23 mouse cellular contexts compared by ENCODE assay signal in genomic region chr17:63437424-63437823, GRCm38 (mm10).
A peak's percentile ranks its signal among the peaks of the same experiment; 100 is the strongest.
DNase-seq lines count a peak whose midpoint lies in the region; ATAC-seq and TF ChIP-seq lines count a peak whose summit lies in the region.
"Had no signal": no experiment of that assay in that cellular context is flagged by ENCODE, and none has a peak within 500 bp of the region (broad histone marks: within the 10 kb centered on the region; RNA-seq: fewer than 3 reads in every experiment).

No protein-coding gene starts in this region.

- no peak for DNase-seq in midbrain, embryonic 11.5 days (ENCODE audit: low spot score, missing footprints)
- DNase-seq in midbrain, embryonic 10.5 days (ENCODE audit: low spot score): no peak
- DNase-seq in midbrain, embryonic 14.5 days: no peak
- no peak for DNase-seq in liver, postnatal 0 days
- DNase-seq: adrenal gland, adult 2 months; adrenal gland, postnatal 10 days; adrenal gland, postnatal 25 days; cerebellum, adult 11 months; cerebellum, adult 18-20 months; cerebellum, adult 8-10 months; cerebellum, adult 9-11 months; cerebellum, postnatal 14 days; cerebellum, postnatal 36 days; embryo, embryonic 11 days had no signal

- 90% methylated on average over 6 of the region's 6 CpGs for WGBS in midbrain, embryonic 11.5 days
- WGBS in midbrain, embryonic 10.5 days: 91% methylated on average over 6 of the region's 6 CpGs
- WGBS in midbrain, embryonic 13.5 days: 91% methylated on average over 6 of the region's 6 CpGs
- 80% methylated on average over 6 of the region's 6 CpGs for WGBS in midbrain, embryonic 14.5 days
- 89% methylated on average over 6 of the region's 6 CpGs for WGBS in midbrain, embryonic 16.5 days
- WGBS in liver, postnatal 0 days (ENCODE audit: insufficient replicate concordance): 88% methylated on average over 6 of the region's 6 CpGs

- no peak for TF ChIP-seq EP300 in liver, postnatal 0 days (IDR thresholded peaks at IDR 0.05; ENCODE audit: low read depth)

- no peak overlapping the region for H3K9ac ChIP-seq in midbrain, embryonic 11.5 days (ENCODE audit: low read length)
- no peak overlapping the region for H3K9ac ChIP-seq in midbrain, embryonic 13.5 days (replicated peaks)
- H3K9ac ChIP-seq in midbrain, embryonic 14.5 days (replicated peaks; ENCODE audit: low read length): no peak overlapping the region
- H3K9ac ChIP-seq in midbrain, embryonic 16.5 days (ENCODE audit: low read depth, low read length): no peak overlapping the region
- H3K9ac ChIP-seq in liver, postnatal 0 days (replicated peaks): no peak overlapping the region
- H3K9ac ChIP-seq: embryonic facial prominence, embryonic 13.5 days; embryonic facial prominence, embryonic 15.5 days; forebrain, embryonic 12.5 days had no signal

- no peaks in the 10 kb centered on the region for H3K36me3 ChIP-seq in midbrain, embryonic 11.5 days (ENCODE audit: control insufficient read depth, insufficient read depth, low read length)
- no peaks in the 10 kb centered on the region for H3K36me3 ChIP-seq in midbrain, embryonic 10.5 days
- 0 out of 2 replicates have a peak, but pooled peaks cover 3% of the 10 kb centered on the region for H3K36me3 ChIP-seq in midbrain, embryonic 13.5 days
- H3K36me3 ChIP-seq in midbrain, embryonic 14.5 days (ENCODE audit: control insufficient read depth, insufficient read depth, low read length): no peaks in the 10 kb centered on the region
- H3K36me3 ChIP-seq in midbrain, embryonic 16.5 days (ENCODE audit: control insufficient read depth, insufficient read depth, low read length): no peaks in the 10 kb centered on the region
- no peaks in the 10 kb centered on the region for H3K36me3 ChIP-seq in liver, postnatal 0 days (replicated peaks; ENCODE audit: insufficient read depth, low read length)
- H3K36me3 ChIP-seq: embryonic facial prominence, embryonic 13.5 days; embryonic facial prominence, embryonic 15.5 days; forebrain, embryonic 10.5 days; forebrain, embryonic 12.5 days had no signal

- H3K4me1 ChIP-seq in midbrain, embryonic 11.5 days (ENCODE audit: control insufficient read depth, insufficient read depth, low read length): peaks cover 2% of the 10 kb centered on the region; the same call in 1 of the 2 replicates
- H3K4me1 ChIP-seq in midbrain, embryonic 10.5 days: peaks cover 21% of the 10 kb centered on the region
- 0 out of 2 replicates have a peak, but pooled peaks cover 7% of the 10 kb centered on the region for H3K4me1 ChIP-seq in midbrain, embryonic 13.5 days (replicated peaks)
- H3K4me1 ChIP-seq in midbrain, embryonic 14.5 days (ENCODE audit: control insufficient read depth, insufficient read depth, low read length): 0 out of 2 replicates have a peak, but pooled peaks cover 3% of the 10 kb centered on the region
- H3K4me1 ChIP-seq in midbrain, embryonic 16.5 days (ENCODE audit: control insufficient read depth, insufficient read depth, low read length): 0 out of 2 replicates have a peak, but pooled peaks cover 2% of the 10 kb centered on the region
- H3K4me1 ChIP-seq in liver, postnatal 0 days (ENCODE audit: insufficient read depth): no peaks in the 10 kb centered on the region
- H3K4me1 ChIP-seq: embryonic facial prominence, embryonic 13.5 days; embryonic facial prominence, embryonic 15.5 days; forebrain, embryonic 12.5 days had no signal

- H3K9me3 ChIP-seq in midbrain, embryonic 11.5 days (ENCODE audit: control insufficient read depth, low read length): no peaks in the 10 kb centered on the region
- no peaks in the 10 kb centered on the region for H3K9me3 ChIP-seq in midbrain, embryonic 10.5 days (replicated peaks)
- H3K9me3 ChIP-seq in midbrain, embryonic 13.5 days: no peaks in the 10 kb centered on the region
- no peaks in the 10 kb centered on the region for H3K9me3 ChIP-seq in midbrain, embryonic 14.5 days (ENCODE audit: control insufficient read depth, low read length)
- no peaks in the 10 kb centered on the region for H3K9me3 ChIP-seq in midbrain, embryonic 16.5 days (replicated peaks; ENCODE audit: control insufficient read depth, low read length, poor library complexity, severe bottlenecking)
- H3K9me3 ChIP-seq in liver, postnatal 0 days (ENCODE audit: low read length): no peaks in the 10 kb centered on the region
- H3K9me3 ChIP-seq: embryonic facial prominence, embryonic 13.5 days; embryonic facial prominence, embryonic 15.5 days; forebrain, embryonic 10.5 days; forebrain, embryonic 12.5 days had no signal

- H3K4me3 ChIP-seq in midbrain, embryonic 11.5 days (ENCODE audit: low read depth, low read length): no peak overlapping the region
- H3K4me3 ChIP-seq in midbrain, embryonic 10.5 days: no peak overlapping the region
- no peak overlapping the region for H3K4me3 ChIP-seq in midbrain, embryonic 13.5 days (replicated peaks)
- no peak overlapping the region for H3K4me3 ChIP-seq in midbrain, embryonic 14.5 days (replicated peaks; ENCODE audit: low read depth, low read length)
- no peak overlapping the region for H3K4me3 ChIP-seq in midbrain, embryonic 16.5 days (ENCODE audit: low read depth, low read length)
- no peak overlapping the region for H3K4me3 ChIP-seq in liver, postnatal 0 days (ENCODE audit: low read depth, low read length)
- H3K4me3 ChIP-seq: embryonic facial prominence, embryonic 13.5 days; embryonic facial prominence, embryonic 15.5 days; erythroblast, embryonic 14.5 days; forebrain, embryonic 10.5 days; forebrain, embryonic 12.5 days had no signal

- no peak overlapping the region for H3K4me2 ChIP-seq in midbrain, embryonic 11.5 days
- no peak overlapping the region for H3K4me2 ChIP-seq in midbrain, embryonic 13.5 days (replicated peaks)
- 0 out of 2 replicates have a peak overlapping the region, but pooled peaks have one; percentile 8 for H3K4me2 ChIP-seq in midbrain, embryonic 14.5 days (ENCODE audit: low read length)
- H3K4me2 ChIP-seq in midbrain, embryonic 16.5 days (ENCODE audit: low read length): no peak overlapping the region
- no peak overlapping the region for H3K4me2 ChIP-seq in liver, postnatal 0 days (ENCODE audit: low read depth, low read length)
- H3K4me2 ChIP-seq: embryonic facial prominence, embryonic 13.5 days; embryonic facial prominence, embryonic 15.5 days; forebrain, embryonic 12.5 days had no signal

- no peak for TF ChIP-seq CTCF in liver, postnatal 0 days (IDR thresholded peaks at IDR 0.05; ENCODE audit: low read depth)

- peak; percentile 16; the same call in 1 of the 2 replicates for ATAC-seq in midbrain, embryonic 11.5 days (ENCODE audit: low FRiP score)
- 0 out of 2 replicates have a peak, but pooled peaks have one; percentile 24 for ATAC-seq in midbrain, embryonic 13.5 days
- peak; percentile 40; the same call in 1 of the 2 replicates for ATAC-seq in midbrain, embryonic 14.5 days (ENCODE audit: low FRiP score, low TSS enrichment)
- ATAC-seq in midbrain, embryonic 16.5 days: peak; percentile 37; the same call in 1 of the 2 replicates
- no peak for ATAC-seq in liver, postnatal 0 days
- no peak for ATAC-seq in frontal cortex, adult (ENCODE audit: low TSS enrichment)
- ATAC-seq: forebrain, embryonic 14.5 days had no signal

- H3K27ac ChIP-seq in midbrain, embryonic 11.5 days (ENCODE audit: low read depth, low read length): no peak overlapping the region
- no peak overlapping the region for H3K27ac ChIP-seq in midbrain, embryonic 10.5 days (replicated peaks)
- H3K27ac ChIP-seq in midbrain, embryonic 13.5 days: peak overlapping the region; percentile 30; the same call in 1 of the 2 replicates
- 0 out of 2 replicates have a peak overlapping the region, but pooled peaks have one; percentile 60 for H3K27ac ChIP-seq in midbrain, embryonic 14.5 days (replicated peaks; ENCODE audit: low read depth, low read length)
- no peak overlapping the region for H3K27ac ChIP-seq in midbrain, embryonic 16.5 days (ENCODE audit: low read length)
- no peak overlapping the region for H3K27ac ChIP-seq in liver, postnatal 0 days (ENCODE audit: low read depth)
- H3K27ac ChIP-seq: embryonic facial prominence, embryonic 13.5 days; embryonic facial prominence, embryonic 15.5 days; forebrain, embryonic 10.5 days; forebrain, embryonic 12.5 days had no signal

- H3K27me3 ChIP-seq in midbrain, embryonic 11.5 days (ENCODE audit: control insufficient read depth, insufficient read depth, low read length): no peaks in the 10 kb centered on the region
- no peaks in the 10 kb centered on the region for H3K27me3 ChIP-seq in midbrain, embryonic 10.5 days (ENCODE audit: low read depth, poor library complexity, severe bottlenecking)
- H3K27me3 ChIP-seq in midbrain, embryonic 13.5 days: no peaks in the 10 kb centered on the region
- H3K27me3 ChIP-seq in midbrain, embryonic 14.5 days (ENCODE audit: control insufficient read depth, insufficient read depth, low read length): no peaks in the 10 kb centered on the region
- H3K27me3 ChIP-seq in midbrain, embryonic 16.5 days (ENCODE audit: control insufficient read depth, insufficient read depth, low read depth, low read length): no peaks in the 10 kb centered on the region
- no peaks in the 10 kb centered on the region for H3K27me3 ChIP-seq in liver, postnatal 0 days (ENCODE audit: insufficient read depth, low read length)
- H3K27me3 ChIP-seq: embryonic facial prominence, embryonic 13.5 days; embryonic facial prominence, embryonic 15.5 days; forebrain, embryonic 12.5 days had no signal

Comparison
In these comparisons a context has a peak if more than half of its experiments do, and no peak if none do; other contexts are left out.
1. H3K27ac ChIP-seq: peak in midbrain, embryonic 13.5 days (single experiment) and midbrain, embryonic 14.5 days (single experiment); none in midbrain, embryonic 11.5 days (single experiment), midbrain, embryonic 10.5 days (single experiment), midbrain, embryonic 16.5 days (single experiment) and liver, postnatal 0 days (single experiment).
2. ATAC-seq: peak in midbrain, embryonic 11.5 days (single experiment), midbrain, embryonic 13.5 days (single experiment), midbrain, embryonic 14.5 days (single experiment) and midbrain, embryonic 16.5 days (single experiment); none in liver, postnatal 0 days (single experiment) and frontal cortex, adult (single experiment).